Mouse (Mus musculus): ENCODE results near the gene Shb. TPM values are rescaled to one million over a fixed set of nuclear protein-coding genes. Genes with fewer than 3 reads are reported as not detected.

Shb gene
- total RNA-seq, 2 experiments from 2014 or later: 51.4 to 110 TPM

- peak; percentile 70 to 84 for DNase-seq
These were observed 28.5 kb downstream of the Shb start for GRCm38 (mm10) chr4:45503816-45504215.

DNA sequence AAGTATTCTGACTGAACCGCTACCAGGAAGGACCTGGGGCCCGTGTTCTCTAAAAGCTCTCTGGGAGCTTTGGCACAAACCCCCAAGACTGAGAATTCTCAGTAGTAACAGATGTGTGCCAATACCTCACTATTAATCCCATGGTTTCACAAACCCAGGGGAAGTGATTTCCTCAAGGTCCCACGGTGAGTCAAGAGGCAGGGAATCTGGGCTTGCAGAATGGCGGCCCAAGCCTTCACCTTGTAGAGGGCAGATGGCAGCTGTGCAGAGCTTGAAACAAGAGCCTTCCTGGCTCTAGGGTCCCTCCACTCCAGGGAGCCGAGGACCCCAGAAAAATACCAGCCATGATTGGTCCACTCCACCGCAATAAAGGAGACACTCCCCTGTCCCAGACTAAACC is 28.9 kb downstream of the Shb start:
- peak; percentile 60 to 79 for DNase-seq

DNA sequence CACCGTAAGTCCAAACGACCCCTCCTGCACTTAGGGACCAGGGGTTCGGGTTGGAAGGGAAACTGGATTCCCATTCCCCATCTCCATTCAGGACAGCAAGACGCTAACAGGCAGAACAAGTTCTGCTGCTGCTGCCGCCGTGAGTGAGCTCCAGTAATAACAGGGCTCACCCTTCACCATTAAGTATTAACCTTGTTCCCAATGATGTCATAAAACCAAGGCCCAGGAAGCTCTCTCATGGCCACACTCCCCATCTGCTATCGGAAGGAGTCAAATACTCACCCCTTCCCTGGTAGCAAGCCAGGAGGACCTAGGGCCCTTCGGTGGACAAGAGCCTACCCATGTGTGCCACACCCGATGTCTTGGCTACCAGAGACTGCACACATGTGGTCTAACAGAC is 30.3 kb downstream of the Shb start:
- peak; percentile 58 to 63 for DNase-seq

DNA sequence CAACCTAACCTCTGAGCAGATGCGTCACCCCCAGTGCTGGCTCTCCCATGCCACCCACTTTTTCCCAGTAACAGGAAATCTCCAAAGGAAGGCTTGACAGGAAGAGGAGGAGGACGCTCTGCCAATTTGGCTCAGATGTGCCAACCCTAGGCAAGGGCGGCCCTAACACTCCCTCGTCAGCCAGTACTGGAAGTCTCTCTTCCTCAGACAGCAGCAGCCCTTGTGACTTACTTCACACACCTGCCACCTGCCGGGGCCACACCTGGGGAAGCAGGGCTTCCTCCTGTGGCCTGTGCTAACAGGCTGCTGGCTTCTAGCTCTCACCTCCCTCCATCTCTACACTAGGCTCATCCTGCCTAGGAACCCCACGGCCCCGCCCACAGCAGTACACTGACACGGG is 31.9 kb downstream of the Shb start:
- no peak for DNase-seq

DNA sequence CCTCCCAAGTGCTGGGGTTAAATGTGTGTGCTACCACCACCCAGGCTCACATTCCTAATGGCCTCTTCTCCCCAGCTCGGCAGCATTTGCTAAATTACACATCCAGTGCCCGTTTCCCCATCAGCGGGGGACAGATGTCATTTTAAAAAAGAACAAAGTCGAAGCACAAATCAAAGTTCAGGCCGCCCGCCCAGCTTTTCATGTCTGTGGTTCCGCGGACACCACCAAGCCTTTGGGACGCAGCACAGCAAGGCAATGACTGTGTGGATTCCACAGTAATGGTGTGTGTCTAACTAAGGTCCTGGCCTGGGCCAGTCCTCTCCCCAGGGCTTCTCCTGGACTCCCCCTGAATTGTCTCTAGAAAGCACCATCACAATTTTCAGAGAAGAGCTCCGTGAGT is 32.7 kb downstream of the Shb start:
- no peak for DNase-seq

- no peak for DNase-seq
These were observed 33.2 kb downstream of the Shb start for GRCm38 (mm10) chr4:45499081-45499480.

DNA sequence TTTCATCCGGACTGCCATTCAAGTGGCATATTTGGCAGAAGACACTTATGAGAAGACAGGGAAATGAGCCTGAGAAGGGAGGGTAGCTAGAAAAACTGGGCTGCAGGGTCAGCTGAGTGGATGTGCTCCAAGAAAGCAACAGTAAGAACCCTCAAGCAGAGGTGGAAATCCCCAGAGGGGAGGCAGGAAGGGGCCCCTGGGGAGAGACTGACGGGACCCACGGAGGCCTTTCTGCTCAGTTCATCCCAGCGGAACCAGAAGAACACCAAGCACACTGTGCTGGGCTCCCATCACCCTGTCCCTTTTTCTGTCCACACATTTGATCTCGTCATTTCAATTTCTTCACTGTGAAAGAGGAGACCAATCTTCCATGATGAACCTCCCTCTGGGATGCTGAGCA is 33.9 kb downstream of the Shb start:
- DNase-seq: no peak

DNA sequence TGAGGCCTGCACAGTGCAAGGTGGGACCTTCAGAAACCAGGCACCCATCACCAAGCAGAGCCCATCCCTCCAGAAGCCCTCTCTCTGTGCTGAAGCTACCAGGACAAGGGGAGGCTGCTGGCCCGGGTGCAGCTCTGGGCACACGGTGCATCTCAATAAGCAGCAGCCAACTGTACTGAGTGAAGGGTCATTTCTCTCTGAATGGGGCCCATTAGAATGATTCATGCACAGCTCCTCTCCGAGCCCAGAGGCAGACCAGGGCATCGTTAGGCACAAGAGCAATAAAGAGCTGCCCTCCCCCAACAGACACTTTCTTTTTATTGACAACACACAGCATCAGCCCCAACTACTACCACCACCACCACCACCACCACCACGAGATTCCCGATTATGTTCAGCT is 35.0 kb downstream of the Shb start:
- no peak for DNase-seq

- DNase-seq: no peak
These were observed 36.6 kb downstream of the Shb start for GRCm38 (mm10) chr4:45495531-45496201.

DNA sequence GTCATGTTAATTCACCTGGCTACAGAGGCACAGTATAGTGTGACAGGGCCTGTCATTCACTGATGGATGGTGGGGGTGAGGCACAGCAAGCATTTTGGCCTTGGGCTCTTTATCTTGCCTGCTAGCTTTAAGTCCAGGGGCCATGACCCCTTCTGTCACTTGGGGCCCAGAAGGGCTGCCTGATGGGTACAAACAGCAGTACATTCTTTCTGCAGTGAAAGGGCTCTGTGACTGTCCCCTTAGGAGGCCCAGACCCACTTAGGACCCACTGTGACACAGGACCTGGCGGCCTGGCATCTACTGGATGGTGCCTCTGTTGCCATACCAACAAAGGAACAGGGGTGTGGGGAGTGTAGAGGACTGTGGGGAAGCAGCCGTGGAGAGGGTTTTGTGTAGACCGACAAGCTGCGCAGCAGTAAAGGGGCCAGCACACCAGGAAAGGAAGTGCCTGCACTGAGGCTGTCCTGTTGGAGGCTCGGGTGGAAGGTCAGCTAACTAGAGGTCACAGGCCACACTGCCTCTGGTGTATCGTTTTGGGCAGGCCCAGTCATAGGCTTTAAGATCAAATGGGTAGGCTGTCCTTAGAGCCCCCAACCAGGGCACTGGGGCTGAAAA is 38.4 kb downstream of the Shb start:
- no peak for DNase-seq

- no peak for DNase-seq
These were observed 39.2 kb downstream of the Shb start for GRCm38 (mm10) chr4:45493118-45493517.

GRCm38 (mm10) chr4:45492681-45493081 is 39.6 kb downstream of the Shb start:
- DNase-seq: peak in 1 of 2 experiments; percentile 57

- DNase-seq: no peak
These were observed 40.3 kb downstream of the Shb start for GRCm38 (mm10) chr4:45491685-45492601.

DNA sequence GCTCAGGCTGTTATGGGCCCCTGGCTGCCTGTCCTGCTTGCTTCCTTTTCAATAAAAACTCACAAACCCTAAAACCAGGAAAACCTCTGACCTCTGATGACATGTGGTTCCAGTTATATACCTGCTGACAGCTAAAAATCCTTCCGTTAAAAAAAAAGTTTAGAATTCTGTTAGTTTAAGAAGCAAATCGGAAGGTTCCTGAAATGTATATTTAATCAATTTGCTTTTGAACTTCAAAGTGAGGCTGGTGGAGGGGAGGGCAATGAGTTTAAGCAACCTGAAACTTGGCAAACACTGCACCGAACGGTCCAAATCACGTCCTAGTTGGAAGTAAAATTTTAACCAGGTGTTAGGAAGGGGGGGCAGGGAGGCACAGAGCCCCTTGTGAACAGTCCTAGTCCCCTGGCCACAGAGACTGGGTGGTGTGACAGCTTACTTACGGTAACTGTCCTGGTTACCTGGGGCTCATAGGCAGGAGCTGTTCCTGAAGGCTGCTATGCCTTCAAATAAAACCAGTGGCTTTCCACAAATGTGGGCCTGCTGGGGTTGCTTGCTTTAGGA is 41.1 kb downstream of the Shb start:
- no peak for DNase-seq

- DNase-seq: no peak
These were observed 42.1 kb downstream of the Shb start for GRCm38 (mm10) chr4:45490036-45490752.

DNA sequence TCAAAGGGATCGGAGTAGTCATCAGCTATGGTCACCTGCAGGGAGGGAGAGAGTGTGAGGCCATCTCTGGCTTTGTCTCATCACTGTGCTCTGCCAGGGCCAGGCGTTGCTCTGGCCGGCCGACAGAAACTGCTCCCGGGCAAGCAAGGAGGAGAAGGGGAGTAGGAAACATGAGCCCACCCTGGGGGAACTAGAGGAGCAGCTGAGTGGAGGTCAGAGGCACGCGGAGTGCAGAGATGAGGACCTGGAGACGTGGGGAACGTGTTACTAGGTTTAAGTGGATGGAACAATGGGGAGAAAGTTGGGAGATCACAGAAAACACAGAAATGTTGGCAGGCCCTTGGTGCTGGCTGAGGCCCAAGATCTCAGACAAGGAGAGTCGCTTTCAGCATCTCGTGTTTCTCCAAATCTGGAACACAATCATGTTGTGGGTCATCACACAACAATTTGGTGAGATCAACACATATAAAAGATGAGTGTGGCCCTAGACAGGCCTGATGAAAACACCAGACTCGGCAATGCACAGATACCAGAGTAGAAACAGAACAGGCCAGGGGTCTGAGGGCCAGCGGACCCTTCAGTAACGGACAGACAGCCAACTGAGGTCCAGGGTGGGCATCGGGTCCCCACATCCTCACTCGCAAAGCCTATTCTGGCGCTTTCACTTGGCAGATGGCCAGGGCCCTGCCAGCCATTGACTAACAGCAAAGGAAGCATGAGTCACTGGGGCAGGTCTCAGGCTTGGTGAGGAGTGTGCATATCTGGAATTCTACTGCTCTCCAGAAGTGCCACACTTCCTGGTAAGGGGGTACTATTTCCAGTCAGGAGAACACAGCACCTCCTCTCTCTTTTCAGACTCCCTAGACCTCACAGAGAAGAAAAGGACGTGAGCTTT is 42.9 kb downstream of the Shb start:
- DNase-seq: peak; percentile 90 to 92

DNA sequence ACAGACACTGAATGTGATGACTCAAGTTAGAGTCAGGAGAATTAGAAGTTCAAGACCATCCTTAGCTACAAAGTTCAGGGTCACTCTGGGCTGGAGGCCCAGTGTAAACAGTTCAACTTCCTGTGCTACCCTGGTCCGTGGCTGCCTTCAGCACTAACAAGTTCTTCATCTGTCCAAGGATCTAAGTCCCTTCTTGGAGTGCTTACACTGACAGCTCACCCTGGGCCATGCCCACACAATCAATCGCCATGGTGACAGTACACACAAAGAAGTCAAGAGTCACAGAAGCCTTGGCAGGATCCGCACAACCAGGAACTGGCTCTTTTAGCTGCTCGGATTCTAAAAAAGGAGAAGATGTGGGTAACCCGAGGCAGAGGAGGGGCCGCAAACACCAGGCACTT is 44.6 kb downstream of the Shb start:
- peak; percentile 69 to 80 for DNase-seq

DNA sequence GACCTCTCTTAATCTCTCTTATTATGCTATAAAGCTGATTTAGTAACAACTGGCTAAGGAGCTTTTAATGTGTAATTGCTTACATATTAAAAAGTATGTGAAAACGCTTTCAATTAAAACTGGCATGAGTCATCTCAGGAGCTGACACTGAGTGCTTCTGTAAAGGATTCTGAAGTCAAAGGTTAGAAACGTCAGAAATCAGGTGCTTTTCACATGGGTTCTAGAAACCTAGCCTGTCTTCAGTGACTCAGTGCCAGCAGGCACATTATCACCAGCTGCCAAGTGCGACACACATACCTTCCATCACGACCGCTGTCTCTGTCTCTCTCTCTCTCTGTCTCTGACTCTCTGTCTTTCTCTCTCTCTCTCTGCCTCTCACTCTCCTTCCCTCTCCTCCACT is 47.2 kb downstream of the Shb start:
- DNase-seq: no peak

DNA sequence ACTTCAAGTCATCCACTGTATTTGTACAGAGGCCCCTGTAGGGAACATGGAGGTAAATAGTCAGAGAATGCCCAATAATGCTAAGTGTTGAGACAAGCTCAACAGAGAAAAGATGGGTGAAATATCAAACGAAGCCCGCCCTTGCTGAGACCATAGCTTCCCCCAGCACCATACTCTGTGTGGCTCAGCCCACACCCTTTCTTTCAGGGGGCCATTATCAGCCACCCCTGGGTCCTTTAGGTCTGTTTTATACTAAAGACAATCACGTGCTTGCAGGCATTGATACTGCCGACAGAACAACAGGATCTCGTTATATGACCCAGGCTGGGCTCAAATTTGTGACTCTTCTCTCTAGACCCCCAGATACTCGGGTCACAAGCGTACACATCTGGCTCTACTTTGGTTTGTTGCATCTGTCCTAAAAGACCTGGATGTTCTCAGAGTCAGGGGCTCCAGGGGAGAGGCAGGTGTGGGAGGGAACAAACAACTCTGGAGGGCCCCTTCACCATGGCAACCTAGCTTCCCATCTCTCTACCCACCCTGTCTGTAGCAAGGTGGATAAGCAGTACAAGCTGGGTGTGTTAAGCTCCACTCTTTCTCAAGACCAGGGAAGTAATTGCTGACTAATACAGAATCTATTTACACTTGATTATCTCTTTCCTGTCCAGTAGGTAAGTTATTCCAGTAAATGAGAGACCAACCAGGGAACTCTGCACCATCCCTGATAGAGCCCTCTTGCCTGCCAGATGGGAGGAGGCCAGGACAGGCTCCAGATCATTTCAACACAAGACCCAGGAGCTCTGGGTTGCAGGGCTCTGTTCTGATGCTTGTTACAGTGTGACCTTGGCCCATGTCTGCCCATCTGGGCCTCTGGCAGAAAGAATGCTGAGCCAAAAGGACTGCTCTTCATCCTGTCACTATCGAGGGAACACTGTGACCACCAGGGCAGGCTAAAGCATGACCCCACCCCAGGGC is 48.7 kb downstream of the Shb start:
- DNase-seq: peak; percentile 78 to 81

- no peak for DNase-seq
These were observed 50.0 kb downstream of the Shb start for GRCm38 (mm10) chr4:45482271-45482670.
